Mouse (Mus musculus): Measurements from ENCODE around the gene Rpl41.

Rpl41 gene

GRCm38 (mm10) chr10:128498590-128498989, 50.5 kb downstream of the Rpl41 start, which contains the start of gene Myl6b:
Gene Myl6b, minus strand, starts transcription at chr10:128498685.
- CTCF ChIA-PET: interaction anchor here (0.6 to 0.7 kb wide), 5 partner anchors 8 to 154 kb away, joined by 3 to 9 read pairs (median 3); partner anchors contain the start of gene Esyt1

All from spleen, embryonic (tissue).